Mouse (Mus musculus): ENCODE data around the gene Tmpo. TPM values are rescaled to one million over a fixed set of nuclear protein-coding genes. Genes with fewer than 3 reads are reported as not detected.

The Tmpo gene
- polyA plus RNA-seq, 1 experiment from 2014 or later: 96.7 TPM

- no peak overlapping the region for H3K27ac ChIP-seq (replicated peaks)
- peaks cover 36% of the 10 kb centered on the region for H3K4me1 ChIP-seq (replicated peaks)
- peaks cover 19% of the 10 kb centered on the region for H3K36me3 ChIP-seq
- peak overlapping the region; percentile 6; the same call in 1 of the 2 replicates for H3K4me3 ChIP-seq
- no peak overlapping the region for H3K9ac ChIP-seq
- no peaks in the 10 kb centered on the region for H3K27me3 ChIP-seq
- 47% methylated on average over 7 of the region's 7 CpGs for WGBS
- ATAC-seq (ENCODE audit: low FRiP score, low read depth): no peak
- H3K9me3 ChIP-seq: no peaks in the 10 kb centered on the region
- peak overlapping the region; percentile 65 for H3K4me2 ChIP-seq
Observed at GRCm38 (mm10) chr10:91167352-91167751, 13.8 kb downstream of the Tmpo start.

- WGBS: 68% methylated on average over 5 of the region's 5 CpGs
Observed at GRCm38 (mm10) chr10:91166890-91167289, 14.2 kb downstream of the Tmpo start.

GRCm38 (mm10) chr10:91165850-91166249 lies 15.3 kb downstream of the Tmpo start:
- no peak overlapping the region for H3K4me3 ChIP-seq
- no peaks in the 10 kb centered on the region for H3K9me3 ChIP-seq
- no peak overlapping the region for H3K27ac ChIP-seq (replicated peaks)
- ATAC-seq (ENCODE audit: low FRiP score, low read depth): no peak
- H3K9ac ChIP-seq: no peak overlapping the region
- peaks cover 31% of the 10 kb centered on the region for H3K4me1 ChIP-seq (replicated peaks)
- H3K4me2 ChIP-seq: no peak overlapping the region
- no peaks in the 10 kb centered on the region for H3K27me3 ChIP-seq
- H3K36me3 ChIP-seq: peaks cover 34% of the 10 kb centered on the region

More at GRCm38 (mm10) chr10:91166890-91167289, 14.2 kb downstream of the Tmpo start:
- Histone ChIP-seq H3K9ac (no peak overlapping the region), H3K27ac (replicated peaks) (no peak overlapping the region), H3K9me3 (no peaks in the 10 kb centered on the region), H3K36me3 (peaks cover 23% of the 10 kb centered on the region), H3K4me3 (no peak overlapping the region), H3K4me2 (peak overlapping the region; percentile 65; the same call in 1 of the 2 replicates), H3K27me3 (no peaks in the 10 kb centered on the region), H3K4me1 (replicated peaks) (peaks cover 31% of the 10 kb centered on the region)
- ATAC-seq (ENCODE audit: low FRiP score, low read depth): no peak

GRCm38 (mm10) chr10:91164491-91164890 lies 16.6 kb downstream of the Tmpo start:
- 85% methylated on average over 3 of the region's 3 CpGs for WGBS
- Histone ChIP-seq H3K27ac (replicated peaks) (no peak overlapping the region), H3K9me3 (no peaks in the 10 kb centered on the region)

GRCm38 (mm10) chr10:91162511-91163163 lies 18.5 kb downstream of the Tmpo start:
- Histone ChIP-seq H3K4me1 (replicated peaks) (peaks cover 4% of the 10 kb centered on the region), H3K4me3 (no peak overlapping the region), H3K4me2 (no peak overlapping the region), H3K9me3 (no peaks in the 10 kb centered on the region), H3K9ac (no peak overlapping the region), H3K27me3 (no peaks in the 10 kb centered on the region), H3K27ac (replicated peaks) (no peak overlapping the region), H3K36me3 (peaks cover 53% of the 10 kb centered on the region)
- no peak for ATAC-seq (ENCODE audit: low FRiP score, low read depth)
- WGBS: 93% methylated on average over 15 of the region's 15 CpGs

More at GRCm38 (mm10) chr10:91164491-91164890, 16.6 kb downstream of the Tmpo start:
- Histone ChIP-seq H3K4me1 (replicated peaks) (peaks cover 23% of the 10 kb centered on the region), H3K9ac (no peak overlapping the region), H3K36me3 (peaks cover 40% of the 10 kb centered on the region), H3K27me3 (no peaks in the 10 kb centered on the region), H3K4me3 (no peak overlapping the region), H3K4me2 (no peak overlapping the region)
- no peak for ATAC-seq (ENCODE audit: low FRiP score, low read depth)

GRCm38 (mm10) chr10:91162077-91162476 lies 19.0 kb downstream of the Tmpo start:
- Histone ChIP-seq H3K9me3 (no peaks in the 10 kb centered on the region), H3K4me2 (no peak overlapping the region), H3K9ac (no peak overlapping the region), H3K27ac (replicated peaks) (no peak overlapping the region), H3K36me3 (peaks cover 55% of the 10 kb centered on the region), H3K4me1 (replicated peaks) (no peaks in the 10 kb centered on the region; the same call in none of the 2 replicates), H3K4me3 (no peak overlapping the region), H3K27me3 (no peaks in the 10 kb centered on the region)
- WGBS: 92% methylated on average over 11 of the region's 11 CpGs
- no peak for ATAC-seq (ENCODE audit: low FRiP score, low read depth)

GRCm38 (mm10) chr10:91161006-91161405 lies 20.1 kb downstream of the Tmpo start:
- no peak overlapping the region for H3K4me3 ChIP-seq
- peaks cover 55% of the 10 kb centered on the region for H3K36me3 ChIP-seq
- ATAC-seq (ENCODE audit: low FRiP score, low read depth): no peak
- H3K9me3 ChIP-seq: no peaks in the 10 kb centered on the region
- H3K4me1 ChIP-seq (replicated peaks): no peaks in the 10 kb centered on the region
- H3K27me3 ChIP-seq: no peaks in the 10 kb centered on the region
- no peak overlapping the region for H3K9ac ChIP-seq
- H3K27ac ChIP-seq (replicated peaks): no peak overlapping the region
- WGBS: 93% methylated on average over 5 of the region's 5 CpGs
- H3K4me2 ChIP-seq: no peak overlapping the region

- Histone ChIP-seq H3K27ac (replicated peaks) (no peak overlapping the region), H3K9me3 (no peaks in the 10 kb centered on the region), H3K4me2 (no peak overlapping the region), H3K27me3 (no peaks in the 10 kb centered on the region), H3K36me3 (peaks cover 56% of the 10 kb centered on the region), H3K4me3 (no peak overlapping the region), H3K9ac (no peak overlapping the region), H3K4me1 (replicated peaks) (no peaks in the 10 kb centered on the region)
- WGBS: 88% methylated on average over 8 of the region's 8 CpGs
- no peak for ATAC-seq (ENCODE audit: low FRiP score, low read depth)
Observed at GRCm38 (mm10) chr10:91158442-91158841, 22.7 kb downstream of the Tmpo start.

GRCm38 (mm10) chr10:91156338-91156737 lies 24.8 kb downstream of the Tmpo start:
- peaks cover 41% of the 10 kb centered on the region for H3K36me3 ChIP-seq
- no peaks in the 10 kb centered on the region for H3K9me3 ChIP-seq
- WGBS: 89% methylated on average over 6 of the region's 6 CpGs
- no peak for ATAC-seq (ENCODE audit: low FRiP score, low read depth)
- H3K4me3 ChIP-seq: no peak overlapping the region
- no peak overlapping the region for H3K27ac ChIP-seq (replicated peaks)
- no peaks in the 10 kb centered on the region for H3K27me3 ChIP-seq
- H3K9ac ChIP-seq: no peak overlapping the region
- no peaks in the 10 kb centered on the region for H3K4me1 ChIP-seq (replicated peaks)
- H3K4me2 ChIP-seq: no peak overlapping the region

- Histone ChIP-seq H3K9ac (no peak overlapping the region), H3K4me1 (replicated peaks) (no peaks in the 10 kb centered on the region), H3K27me3 (no peaks in the 10 kb centered on the region), H3K4me3 (no peak overlapping the region), H3K36me3 (peaks cover 51% of the 10 kb centered on the region), H3K9me3 (no peaks in the 10 kb centered on the region), H3K4me2 (no peak overlapping the region), H3K27ac (replicated peaks) (no peak overlapping the region)
- 91% methylated on average over 10 of the region's 10 CpGs for WGBS
- no peak for ATAC-seq (ENCODE audit: low FRiP score, low read depth)
Observed at GRCm38 (mm10) chr10:91153894-91154503, 27.1 kb downstream of the Tmpo start.

GRCm38 (mm10) chr10:91145413-91145812 lies 35.7 kb downstream of the Tmpo start:
- WGBS: 97% methylated on average over 7 of the region's 7 CpGs
- no peaks in the 10 kb centered on the region for H3K9me3 ChIP-seq
- ATAC-seq (ENCODE audit: low FRiP score, low read depth): no peak
- no peak overlapping the region for H3K27ac ChIP-seq (replicated peaks)
- H3K9ac ChIP-seq: no peak overlapping the region
- peaks cover 34% of the 10 kb centered on the region for H3K36me3 ChIP-seq
- no peaks in the 10 kb centered on the region for H3K4me1 ChIP-seq (replicated peaks)
- H3K4me2 ChIP-seq: no peak overlapping the region
- no peak overlapping the region for H3K4me3 ChIP-seq
- no peaks in the 10 kb centered on the region for H3K27me3 ChIP-seq

- no peak overlapping the region for H3K9ac ChIP-seq
- peak; percentile 17; the same call in 1 of the 2 replicates for ATAC-seq (ENCODE audit: low FRiP score, low read depth)
- 78% methylated on average over 18 of the region's 18 CpGs for WGBS
- no peaks in the 10 kb centered on the region for H3K4me1 ChIP-seq (replicated peaks)
- peaks cover 17% of the 10 kb centered on the region for H3K36me3 ChIP-seq
- H3K27me3 ChIP-seq: no peaks in the 10 kb centered on the region
- no peak overlapping the region for H3K4me2 ChIP-seq
- no peaks in the 10 kb centered on the region for H3K9me3 ChIP-seq
- no peak overlapping the region for H3K27ac ChIP-seq (replicated peaks)
- no peak overlapping the region for H3K4me3 ChIP-seq
Observed at GRCm38 (mm10) chr10:91143313-91144230, 37.5 kb downstream of the Tmpo start.
